Mouse (Mus musculus) frontal cortex, postnatal 25 days (tissue): Measurements from ENCODE around the gene Car11.

Source experiments
- DNase-seq, 2 experiments: peaks; one replicate each; pipeline ENCODE4 v3.0.0; 2022; ENCODE audit warnings: low spot score in 2 of 2

The Car11 gene

GRCm38 (mm10) chr7:45710477-45711191 lies 11.0 kb downstream of the Car11 start:
- no peak for DNase-seq

- no peak for DNase-seq
These were observed 11.8 kb downstream of the Car11 start for GRCm38 (mm10) chr7:45711316-45712021.

- DNase-seq, result no peak
These were observed 12.5 kb downstream of the Car11 start for GRCm38 (mm10) chr7:45712022-45712757.

- DNase-seq, result no peak
These were observed 13.8 kb downstream of the Car11 start for GRCm38 (mm10) chr7:45713396-45713795.

GRCm38 (mm10) chr7:45713881-45714520 lies 14.4 kb downstream of the Car11 start:
- no peak for DNase-seq

GRCm38 (mm10) chr7:45714630-45715089 lies 15.0 kb downstream of the Car11 start:
- DNase-seq, result no peak

GRCm38 (mm10) chr7:45715090-45715708 lies 15.6 kb downstream of the Car11 start, which contains the start of gene Rpl18:
Rpl18 (plus strand) TSS chr7:45715457.
- peak; percentile 92 to 95 for DNase-seq

- DNase-seq, result no peak
These were observed 16.3 kb downstream of the Car11 start for GRCm38 (mm10) chr7:45715741-45716459.

GRCm38 (mm10) chr7:45716460-45716857 lies 16.8 kb downstream of the Car11 start:
- DNase-seq, result no peak

GRCm38 (mm10) chr7:45716952-45717917 lies 17.6 kb downstream of the Car11 start:
- DNase-seq, result no peak

GRCm38 (mm10) chr7:45717918-45718297 lies 18.3 kb downstream of the Car11 start, which contains the start of gene Sphk2:
Sphk2 (minus strand) TSS chr7:45718002.
- DNase-seq, result peak; percentile 98 to 99

- no peak for DNase-seq
These were observed 18.7 kb downstream of the Car11 start for GRCm38 (mm10) chr7:45718331-45718730.

- no peak for DNase-seq
These were observed 19.5 kb downstream of the Car11 start for GRCm38 (mm10) chr7:45719180-45719579.

- no peak for DNase-seq
These were observed 20.2 kb downstream of the Car11 start for GRCm38 (mm10) chr7:45719738-45720412.

GRCm38 (mm10) chr7:45720413-45721233 lies 21.0 kb downstream of the Car11 start, which contains the start of gene Fam83e:
Fam83e (plus strand) TSS chr7:45721212.
- DNase-seq, result no peak

- DNase-seq, result no peak
These were observed 21.6 kb downstream of the Car11 start for GRCm38 (mm10) chr7:45721234-45721571.

- DNase-seq, result no peak
These were observed 22.2 kb downstream of the Car11 start for GRCm38 (mm10) chr7:45721642-45722347.

GRCm38 (mm10) chr7:45722348-45722713 lies 22.7 kb downstream of the Car11 start:
- DNase-seq, result no peak
